Mouse (Mus musculus) CH12.LX (cell line): ENCODE data around the gene Ssbp2. TPM values are rescaled to one million over a fixed set of nuclear protein-coding genes. Genes with fewer than 3 reads are reported as not detected.
A peak's percentile ranks its signal among the peaks of the same experiment; 100 is the strongest.

ENCODE experiments used
- DNase-seq: peaks from one replicate; pipeline ENCODE4 v3.0.0-alpha.2; 2013; ENCODE audit errors: extremely low read depth
- H3K27ac ChIP-seq: 2 replicates; pipeline ENCODE4 v1.5.1; 2012; ENCODE audit warnings: low read depth, mild to moderate bottlenecking, control low read depth, moderate library complexity; ENCODE audit not compliant: insufficient read depth
- H3K27me3 ChIP-seq: replicated peaks from 2 replicates; pipeline ENCODE3; 2012; ENCODE audit warnings: inconsistent platforms
- H3K36me3 ChIP-seq, 2 experiments: replicated peaks in 1 of 2; 2 replicates each; pipeline versions ENCODE3 to v1.6.1; 2012; ENCODE audit warnings: inconsistent platforms in 1 of 2, low read length in 1 of 2, mild to moderate bottlenecking in 1 of 2, mixed read lengths in 1 of 2, moderate library complexity in 1 of 2; ENCODE audit not compliant: control insufficient read depth in 1 of 2, insufficient read depth in 1 of 2
- H3K4me1 ChIP-seq, 2 experiments: 2 replicates each; pipeline ENCODE4 v1.6.1; 2012; ENCODE audit warnings: inconsistent platforms in 1 of 2, moderate library complexity in 1 of 2; ENCODE audit not compliant: insufficient read depth in 2 of 2, control insufficient read depth in 1 of 2
- H3K4me2 ChIP-seq: 2 replicates; pipeline ENCODE4 v1.6.1; 2012; ENCODE audit warnings: low read depth, mild to moderate bottlenecking, control low read depth; ENCODE audit not compliant: poor library complexity, insufficient read depth, severe bottlenecking
- H3K4me3 ChIP-seq, 3 experiments: fragments of 150-350 bp in 1 of 3; sonication (generic) in 1 of 3; replicated peaks in 1 of 3; 2 replicates each; pipeline versions ENCODE3 to v1.5.1; 2011 to 2012; ENCODE audit warnings: low read depth in 2 of 3, low read length in 2 of 3, mild to moderate bottlenecking in 2 of 3, moderate library complexity in 2 of 3, control low read depth in 1 of 3, improper control_type of control experiment in 1 of 3, inconsistent platforms in 1 of 3, mixed read lengths in 1 of 3; ENCODE audit not compliant: poor library complexity in 1 of 3
- H3K79me2 ChIP-seq: replicated peaks from 2 replicates; pipeline ENCODE4 v1.6.1; 2012; ENCODE audit warnings: mild to moderate bottlenecking, moderate library complexity; ENCODE audit not compliant: control insufficient read depth, poor library complexity, insufficient read depth, severe bottlenecking; ENCODE audit errors: extremely low read depth
- H3K9ac ChIP-seq: 2 replicates; pipeline ENCODE4 v1.6.1; 2012; ENCODE audit warnings: low read depth, mild to moderate bottlenecking, control low read depth, moderate library complexity; ENCODE audit not compliant: insufficient read depth
- H3K9me3 ChIP-seq: replicated peaks from 2 replicates; pipeline ENCODE3; 2012; ENCODE audit warnings: low read length, inconsistent platforms, mixed read lengths
- CHD2 ChIP-seq: IDR thresholded peaks from 2 replicates; pipeline ENCODE4 v1.6.1; 2011; ENCODE audit warnings: low read length, improper control_type of control experiment
- CTCF ChIP-seq, 2 experiments: IDR thresholded peaks in 1 of 2; conservative IDR thresholded peaks in 1 of 2; 2 replicates each; pipeline ENCODE4 v1.5.1; 2011 to 2012; ENCODE audit warnings: low read depth in 2 of 2, low read length in 2 of 2, improper control_type of control experiment in 1 of 2, inconsistent platforms in 1 of 2, mild to moderate bottlenecking in 1 of 2, moderate library complexity in 1 of 2
- ELF1 ChIP-seq: IDR thresholded peaks from 2 replicates; pipeline ENCODE4 v1.6.1; 2014; ENCODE audit warnings: low read depth, mild to moderate bottlenecking, inconsistent platforms, low read length, improper control_type of control experiment
- GABPA ChIP-seq: IDR thresholded peaks from 2 replicates; pipeline ENCODE4 v1.6.1; 2012; ENCODE audit warnings: low read depth, low read length, improper control_type of control experiment, inconsistent platforms; ENCODE audit not compliant: insufficient replicate concordance
- HCFC1 ChIP-seq: IDR thresholded peaks from 2 replicates; pipeline ENCODE4 v1.6.1; 2012; ENCODE audit warnings: low read depth, mild to moderate bottlenecking, inconsistent platforms, low read length, improper control_type of control experiment
- IRF4 ChIP-seq: IDR thresholded peaks from 2 replicates; pipeline ENCODE4 v1.6.1; 2014; ENCODE audit warnings: low read depth, mild to moderate bottlenecking, inconsistent platforms, low read length, improper control_type of control experiment
- JUN ChIP-seq: IDR thresholded peaks from 2 replicates; pipeline ENCODE4 v1.6.1; 2011; ENCODE audit warnings: low read depth, mild to moderate bottlenecking, low read length, improper control_type of control experiment, moderate library complexity; ENCODE audit not compliant: insufficient read depth
- JUND ChIP-seq: conservative IDR thresholded peaks from 2 replicates; pipeline ENCODE4 v1.6.1; 2011; ENCODE audit warnings: low read depth, low read length, improper control_type of control experiment
- MAZ ChIP-seq: IDR thresholded peaks from 2 replicates; pipeline ENCODE4 v1.6.1; 2012; ENCODE audit warnings: low read depth, mild to moderate bottlenecking, inconsistent platforms, low read length, improper control_type of control experiment, moderate library complexity
- MEF2A ChIP-seq: IDR thresholded peaks from 2 replicates; pipeline ENCODE4 v1.6.1; 2014; ENCODE audit warnings: low read depth, mild to moderate bottlenecking, inconsistent platforms, low read length, improper control_type of control experiment, borderline replicate concordance
- POLR2A ChIP-seq: IDR thresholded peaks from 2 replicates; pipeline ENCODE4 v1.6.1; 2011; ENCODE audit warnings: low read depth, mild to moderate bottlenecking, improper control_type of control experiment, low read length
- SIN3A ChIP-seq: IDR thresholded peaks from 2 replicates; pipeline ENCODE4 v1.6.1; 2012; ENCODE audit warnings: low read length, improper control_type of control experiment, inconsistent platforms
- USF1 ChIP-seq: IDR thresholded peaks from 2 replicates; pipeline ENCODE4 v1.6.1; 2014; ENCODE audit warnings: low read depth, mild to moderate bottlenecking, inconsistent platforms, low read length, improper control_type of control experiment
- USF2 ChIP-seq: conservative IDR thresholded peaks from 2 replicates; pipeline ENCODE4 v1.6.1; 2011; ENCODE audit warnings: low read depth, low read length, improper control_type of control experiment
- dilution Hi-C: fragments of 300-500 bp; cut with MboI; formaldehyde crosslinking; loops from 2 replicates; pipeline ENCODE4 v1.14.3; 2020; ENCODE audit warnings: low sequenced_read_pairs; ENCODE audit not compliant: extremely low pct_unique_long_range_greater_than_20kb, extremely low pct_ligation_motif_present
- in situ Hi-C: fragments of 300-500 bp; cut with MboI; formaldehyde crosslinking; loops from 3 replicates; pipeline ENCODE4 v1.14.3; 2019; ENCODE audit warnings: low sequenced_read_pairs, low pct_ligation_motif_present, low pct_unique_long_range_greater_than_20kb, mixed read lengths
- polyA plus RNA-seq: library from polyadenylated mRNA; unstranded; fragments of >175 nt; gene quantifications from 2 replicates; pipeline ENCODE4 v1.2.1, GENCODE M21; 2012; ENCODE audit warnings: low read depth; ENCODE audit not compliant: insufficient read length
- total RNA-seq, 2 experiments: library from RNA; depleted of rRNA; stranded (reverse); fragments of 300-350 nt in 1 of 2; fragments of >200 nt in 1 of 2; gene quantifications; 2 replicates each; pipeline ENCODE4 v1.2.3; 2012 to 2014

Ssbp2 gene
- total and polyA plus RNA-seq, 3 experiments = 1.9 to 3.6 (median 1.9) TPM

- dilution Hi-C loops = no loop called here
- no peaks in the 10 kb centered on the region for H3K79me2 ChIP-seq
- DNase-seq = no peak
- no peak overlapping the region for H3K4me3 ChIP-seq
- no peak overlapping the region for H3K9ac ChIP-seq
- TF ChIP-seq JUND = no peak
- TF ChIP-seq USF2 = no peak
- no peak for TF ChIP-seq ELF1
- no peak for TF ChIP-seq POLR2A
- TF ChIP-seq USF1 = no peak
- no peak for TF ChIP-seq HCFC1
- TF ChIP-seq, all 38 proteins: peak for 0
- in situ Hi-C loops = no loop called here
- H3K27ac ChIP-seq = no peak overlapping the region
- H3K27me3 ChIP-seq = no peaks in the 10 kb centered on the region
- H3K4me1 ChIP-seq = peaks cover 2 to 10% of the 10 kb centered on the region in 2 experiments; a peak in 2 of 4 replicates
- H3K4me2 ChIP-seq = no peak overlapping the region
- H3K9me3 ChIP-seq = no peaks in the 10 kb centered on the region
- no peaks in the 10 kb centered on the region for H3K36me3 ChIP-seq
Observed at GRCm38 (mm10) chr13:91540145-91541068, 80.3 kb downstream of the Ssbp2 start.

GRCm38 (mm10) chr13:91541069-91541429, 81.0 kb downstream of the Ssbp2 start:
- Histone ChIP-seq H3K27me3 (no peaks in the 10 kb centered on the region), H3K9ac (no peak overlapping the region), H3K4me3 (no peak overlapping the region), H3K4me1 (peaks cover 2 to 10% of the 10 kb centered on the region in 2 experiments; a peak in 2 of 4 replicates), H3K27ac (no peak overlapping the region), H3K9me3 (no peaks in the 10 kb centered on the region)
- in situ Hi-C loops = no loop called here
- dilution Hi-C loops = no loop called here
- no peak for TF ChIP-seq GABPA
- TF ChIP-seq CHD2 = no peak
- TF ChIP-seq SIN3A = no peak
- TF ChIP-seq MEF2A = no peak
- TF ChIP-seq, all 38 proteins: peak for 0
- no peak overlapping the region for H3K4me2 ChIP-seq
- DNase-seq = peak; percentile 1
- H3K36me3 ChIP-seq = no peaks in the 10 kb centered on the region
- H3K79me2 ChIP-seq = no peaks in the 10 kb centered on the region

DNA sequence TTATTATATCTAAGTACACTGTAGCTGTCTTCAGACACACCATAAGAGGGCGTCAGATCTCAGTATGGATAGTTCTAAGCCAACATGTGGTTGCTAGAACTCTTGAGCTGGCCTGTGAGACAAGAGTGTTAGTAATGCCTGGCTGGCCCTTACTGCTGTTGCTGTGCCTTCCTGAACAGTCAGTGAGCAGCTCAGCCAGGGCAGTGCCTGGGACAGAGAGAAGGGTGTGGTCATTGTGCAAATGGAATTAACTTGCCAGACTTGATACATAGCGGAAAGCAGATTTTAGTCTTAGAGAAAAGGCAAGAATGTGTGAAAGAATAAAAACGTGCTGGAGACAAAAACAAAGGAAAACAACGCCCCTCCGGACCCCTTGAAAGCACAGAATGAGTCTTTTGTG, 83.5 kb downstream of the Ssbp2 start:
- Histone ChIP-seq H3K27ac (no peak overlapping the region), H3K27me3 (no peaks in the 10 kb centered on the region), H3K9ac (no peak overlapping the region), H3K79me2 (no peaks in the 10 kb centered on the region), H3K4me1 (peaks cover 2 to 10% of the 10 kb centered on the region in 2 experiments; a peak in 2 of 4 replicates), H3K4me2 (no peak overlapping the region), H3K4me3 (no peak overlapping the region), H3K36me3 (no peaks in the 10 kb centered on the region), H3K9me3 (no peaks in the 10 kb centered on the region)
- TF ChIP-seq IRF4 = no peak
- TF ChIP-seq USF2 = no peak
- TF ChIP-seq JUN = no peak
- no peak for TF ChIP-seq CTCF (conservative IDR thresholded peaks at IDR 0.05 in 1 of 2, IDR thresholded peaks at IDR 0.05 in 1 of 2; ENCODE audit: low read depth in 2 of 2, low read length in 2 of 2)
- TF ChIP-seq MAZ = no peak
- no peak for TF ChIP-seq POLR2A
- dilution Hi-C loops = no loop called here
- in situ Hi-C loops = no loop called here
- DNase-seq = no peak
